Mouse (Mus musculus) embryonic facial prominence, embryonic 13.5 days (tissue): ENCODE data around the gene Gm16405. TPM values are rescaled to one million over a fixed set of nuclear protein-coding genes. Genes with fewer than 3 reads are reported as not detected.
"Not testable (repeated sequence)": the region's sequence is repeated elsewhere in the genome, so short reads cannot be mapped to it uniquely, and the experiment has no call there.

Source experiments
- ATAC-seq: fragments of 200-750 bp; cut with Nextera tagmentation; 2 replicates; pipeline ENCODE4 v1.8.0; 2017; ENCODE audit warnings: low read depth; ENCODE audit not compliant: insufficient number of reproducible peaks, insufficient read depth, low FRiP score, low TSS enrichment
- H3K27ac ChIP-seq: fragments of 300-500 bp; sonication (generic); 2 replicates; pipeline ENCODE4 v1.5.1; 2015; ENCODE audit warnings: moderate library complexity, mild to moderate bottlenecking, inconsistent platforms
- H3K27me3 ChIP-seq: fragments of 300-500 bp; sonication (generic); 2 replicates; pipeline ENCODE4 v1.6.1; 2015; ENCODE audit warnings: mild to moderate bottlenecking, inconsistent platforms
- H3K36me3 ChIP-seq: fragments of 300-500 bp; sonication (generic); 2 replicates; pipeline ENCODE4 v1.6.1; 2015; ENCODE audit warnings: mild to moderate bottlenecking, inconsistent platforms
- H3K4me1 ChIP-seq: fragments of 300-500 bp; sonication (generic); 2 replicates; pipeline ENCODE4 v1.6.1; 2015; ENCODE audit warnings: inconsistent platforms
- H3K4me2 ChIP-seq: fragments of 300-500 bp; sonication (generic); 2 replicates; pipeline ENCODE4 v1.6.1; 2015; ENCODE audit warnings: moderate library complexity, mild to moderate bottlenecking, inconsistent platforms
- H3K4me3 ChIP-seq: fragments of 300-500 bp; sonication (generic); 2 replicates; pipeline ENCODE4 v1.5.1; 2015; ENCODE audit warnings: mild to moderate bottlenecking, inconsistent platforms
- H3K9ac ChIP-seq: fragments of 300-500 bp; sonication (generic); 2 replicates; pipeline ENCODE4 v1.6.1; 2015; ENCODE audit warnings: mild to moderate bottlenecking, inconsistent platforms
- H3K9me3 ChIP-seq: fragments of 300-500 bp; sonication (generic); 2 replicates; pipeline ENCODE4 v1.6.1; 2016; ENCODE audit warnings: inconsistent platforms
- WGBS: fragments of 180-500 bp; shearing (Covaris S2); methylation state at CpG from one replicate; pipeline ENCODE4 v1.1.7; 2015; ENCODE audit warnings: mixed read lengths; 5-methylcytosine and 5-hydroxymethylcytosine counted together
- polyA plus RNA-seq: library from polyadenylated mRNA; unstranded; fragments of >200 nt; fragmentation: Nextera tagmentation; extraction: Ambion mirVana; gene quantifications from 2 replicates; pipeline ENCODE4 v1.2.1, GENCODE M21; 2015

The Gm16405 gene
- polyA plus RNA-seq: not detected in 2 replicates

- WGBS: no CpG with 5 or more reads among the region's 7 CpGs
- H3K9ac ChIP-seq, H3K36me3 ChIP-seq, H3K4me2 ChIP-seq, ATAC-seq, H3K4me1 ChIP-seq, H3K9me3 ChIP-seq, H3K27ac ChIP-seq, H3K4me3 ChIP-seq, H3K27me3 ChIP-seq: not testable (repeated sequence)
Measured at GRCm38 (mm10) chrX:54530908-54531307, at the start of gene Gm16405. Gene Gm16405, plus strand, starts transcription at chrX:54531208.

Other genes with a start within 250 kb of the Gm16405 start
- gene Gm16430, start 91.0 kb downstream of the Gm16405 start, polyA plus RNA-seq: not detected in 2 replicates